Mouse (Mus musculus) G1E (cell line): ENCODE measurements at regions not wholly inside any gene's neighbourhood (a gene's known extent, or its start where the extent isn't known, plus 50 kb on each side); places are given as distances from the start of the nearest gene placed in this dataset.

Experiments
- CTCF ChIP-seq: IDR thresholded peaks from 2 replicates; pipeline ENCODE4 v1.5.1; 2012; ENCODE audit warnings: low read depth, low read length, inconsistent platforms, mixed read lengths
- GATA2 ChIP-seq: IDR thresholded peaks from 2 replicates; pipeline ENCODE4 v1.6.1; 2012; ENCODE audit warnings: low read depth, low read length, inconsistent platforms, borderline replicate concordance

GRCm38 (mm10) chr8:115874789-115875188 is 167.2 kb upstream of the Maf start:
- TF ChIP-seq GATA2 (no peak), CTCF (no peak)
